Mouse (Mus musculus) kidney, postnatal 0 days (tissue): Measurements from ENCODE around the gene Ctbp2. TPM values are rescaled to one million over a fixed set of nuclear protein-coding genes. Genes with fewer than 3 reads are reported as not detected.

Source experiments
- ATAC-seq: fragments of 200-750 bp; cut with Nextera tagmentation; replicated peaks from 2 replicates; pipeline ENCODE4 v1.8.0; 2017; ENCODE audit warnings: low read depth, moderate number of reproducible peaks, moderate TSS enrichment, moderate library complexity; ENCODE audit not compliant: low FRiP score
- DNase-seq: peaks from one replicate; pipeline ENCODE4 v3.0.0-alpha.2; 2016; ENCODE audit warnings: low spot score
- H3K27ac ChIP-seq: fragments of 300-500 bp; sonication (generic); 2 replicates; pipeline ENCODE4 v1.5.1; 2014; ENCODE audit warnings: mild to moderate bottlenecking
- H3K27me3 ChIP-seq: fragments of 300-500 bp; sonication (generic); 2 replicates; pipeline ENCODE4 v1.6.1; 2014; ENCODE audit warnings: low read length, mixed read lengths; ENCODE audit not compliant: insufficient read depth
- H3K36me3 ChIP-seq: fragments of 300-500 bp; sonication (generic); 2 replicates; pipeline ENCODE4 v1.6.1; 2014; ENCODE audit warnings: low read length, mixed read lengths; ENCODE audit not compliant: insufficient read depth
- H3K4me1 ChIP-seq: fragments of 300-500 bp; sonication (generic); replicated peaks from 2 replicates; pipeline ENCODE4 v1.6.1; 2014; ENCODE audit warnings: antibody characterized with exemption, low read length, mixed read lengths; ENCODE audit not compliant: insufficient read depth
- H3K4me2 ChIP-seq: fragments of 300-500 bp; sonication (generic); 2 replicates; pipeline ENCODE4 v1.6.1; 2014; ENCODE audit warnings: mild to moderate bottlenecking, low read length, moderate library complexity, mixed read lengths
- H3K4me3 ChIP-seq: fragments of 300-500 bp; sonication (generic); replicated peaks from 2 replicates; pipeline ENCODE4 v1.5.1; 2014; ENCODE audit warnings: low read depth, low read length
- H3K9ac ChIP-seq: fragments of 300-500 bp; sonication (generic); 2 replicates; pipeline ENCODE4 v1.6.1; 2014; ENCODE audit warnings: low read depth, low read length
- H3K9me3 ChIP-seq: fragments of 300-500 bp; sonication (generic); replicated peaks from 2 replicates; pipeline ENCODE4 v1.6.1; 2016; ENCODE audit warnings: low read length, inconsistent platforms, mixed read lengths
- CTCF ChIP-seq: IDR thresholded peaks from 2 replicates; pipeline ENCODE4 v1.5.1; 2016; ENCODE audit warnings: antibody characterized with exemption, low read depth, mild to moderate bottlenecking, moderate library complexity
- whole genome bisulfite sequencing: fragments of 180-500 bp; shearing (Covaris S2); extraction: QIAGEN DNeasy Blood & Tissue Kit; methylation state at CpG from one replicate; pipeline ENCODE4 v1.1.7; 2014; 5-methylcytosine and 5-hydroxymethylcytosine counted together
- polyA plus RNA-seq: library from polyadenylated mRNA; unstranded; fragments of >200 nt; fragmentation: Nextera tagmentation; extraction: Ambion mirVana; gene quantifications from 2 replicates; pipeline ENCODE4 v1.2.1, GENCODE M21; 2015

Ctbp2 gene
- polyA plus RNA-seq, 1 experiment from 2014 or later: 89.1 TPM

GRCm38 (mm10) chr7:133094161-133094560 is 30.0 kb downstream of the Ctbp2 start:
- WGBS: 76% methylated on average over 3 of the region's 3 CpGs
- DNase-seq: no peak
- TF ChIP-seq CTCF: no peak

GRCm38 (mm10) chr7:133093731-133094130 is 30.4 kb downstream of the Ctbp2 start:
- Histone ChIP-seq H3K4me3 (no peak overlapping the region), H3K27me3 (no peaks in the 10 kb centered on the region), H3K36me3 (no peaks in the 10 kb centered on the region), H3K4me1 (peaks cover 30% of the 10 kb centered on the region), H3K9ac (no peak overlapping the region), H3K9me3 (no peaks in the 10 kb centered on the region), H3K4me2 (no peak overlapping the region), H3K27ac (no peak overlapping the region)
- 87% methylated on average over 5 of the region's 5 CpGs for WGBS
- no peak for DNase-seq
- no peak for ATAC-seq
- no peak for TF ChIP-seq CTCF

More at GRCm38 (mm10) chr7:133094161-133094560, 30.0 kb downstream of the Ctbp2 start:
- Histone ChIP-seq H3K27ac (no peak overlapping the region), H3K9ac (no peak overlapping the region), H3K4me2 (no peak overlapping the region), H3K27me3 (no peaks in the 10 kb centered on the region), H3K9me3 (no peaks in the 10 kb centered on the region), H3K4me1 (peaks cover 30% of the 10 kb centered on the region), H3K36me3 (no peaks in the 10 kb centered on the region), H3K4me3 (no peak overlapping the region)
- ATAC-seq: no peak

GRCm38 (mm10) chr7:133090641-133091040 is 33.5 kb downstream of the Ctbp2 start:
- Histone ChIP-seq H3K4me1 (peaks cover 22% of the 10 kb centered on the region), H3K9me3 (no peaks in the 10 kb centered on the region), H3K27me3 (no peaks in the 10 kb centered on the region), H3K36me3 (no peaks in the 10 kb centered on the region), H3K27ac (no peak overlapping the region), H3K9ac (no peak overlapping the region), H3K4me3 (no peak overlapping the region), H3K4me2 (no peak overlapping the region)
- no peak for TF ChIP-seq CTCF
- DNase-seq (no peak), ATAC-seq (no peak)
- 87% methylated on average over 4 of the region's 4 CpGs for WGBS

- Histone ChIP-seq H3K4me2 (no peak overlapping the region), H3K9me3 (no peaks in the 10 kb centered on the region), H3K36me3 (no peaks in the 10 kb centered on the region), H3K27me3 (no peaks in the 10 kb centered on the region), H3K4me1 (peaks cover 22% of the 10 kb centered on the region), H3K27ac (no peak overlapping the region), H3K4me3 (no peak overlapping the region), H3K9ac (no peak overlapping the region)
- ATAC-seq: no peak
- 78% methylated on average over 11 of the region's 11 CpGs for WGBS
- DNase-seq: no peak
- no peak for TF ChIP-seq CTCF
Observed at GRCm38 (mm10) chr7:133089621-133090260, 34.4 kb downstream of the Ctbp2 start.

GRCm38 (mm10) chr7:133088830-133089261 is 35.3 kb downstream of the Ctbp2 start:
- DNase-seq: peak; percentile 54
- H3K36me3 ChIP-seq: no peaks in the 10 kb centered on the region
- no peak for TF ChIP-seq CTCF
- no peak overlapping the region for H3K4me3 ChIP-seq
- H3K9ac ChIP-seq: peak overlapping the region; percentile 35; the same call in 1 of the 2 replicates
- 0 out of 2 replicates have a peak, but pooled peaks have one; percentile 29 for ATAC-seq
- peaks cover 22% of the 10 kb centered on the region for H3K4me1 ChIP-seq
- H3K27ac ChIP-seq: peak overlapping the region; percentile 38
- WGBS: 29% methylated on average over 11 of the region's 11 CpGs
- H3K27me3 ChIP-seq: no peaks in the 10 kb centered on the region
- H3K4me2 ChIP-seq: peak overlapping the region; percentile 11; the same call in 1 of the 2 replicates
- H3K9me3 ChIP-seq: no peaks in the 10 kb centered on the region

GRCm38 (mm10) chr7:133088411-133088810 is 35.7 kb downstream of the Ctbp2 start:
- no peak for TF ChIP-seq CTCF
- no peaks in the 10 kb centered on the region for H3K9me3 ChIP-seq
- H3K4me2 ChIP-seq: peak overlapping the region; percentile 11; the same call in 1 of the 2 replicates
- peaks cover 22% of the 10 kb centered on the region for H3K4me1 ChIP-seq
- H3K36me3 ChIP-seq: no peaks in the 10 kb centered on the region
- ATAC-seq: 0 out of 2 replicates have a peak, but pooled peaks have one; percentile 25
- H3K27me3 ChIP-seq: no peaks in the 10 kb centered on the region
- peak overlapping the region; percentile 38; the same call in 1 of the 2 replicates for H3K27ac ChIP-seq
- peak overlapping the region; percentile 35; the same call in 1 of the 2 replicates for H3K9ac ChIP-seq
- WGBS: 32% methylated on average over 4 of the region's 4 CpGs
- no peak overlapping the region for H3K4me3 ChIP-seq
- DNase-seq: no peak
